Comparison of ENCODE assay signal across 15 mouse cellular contexts in the genomic region with DNA sequence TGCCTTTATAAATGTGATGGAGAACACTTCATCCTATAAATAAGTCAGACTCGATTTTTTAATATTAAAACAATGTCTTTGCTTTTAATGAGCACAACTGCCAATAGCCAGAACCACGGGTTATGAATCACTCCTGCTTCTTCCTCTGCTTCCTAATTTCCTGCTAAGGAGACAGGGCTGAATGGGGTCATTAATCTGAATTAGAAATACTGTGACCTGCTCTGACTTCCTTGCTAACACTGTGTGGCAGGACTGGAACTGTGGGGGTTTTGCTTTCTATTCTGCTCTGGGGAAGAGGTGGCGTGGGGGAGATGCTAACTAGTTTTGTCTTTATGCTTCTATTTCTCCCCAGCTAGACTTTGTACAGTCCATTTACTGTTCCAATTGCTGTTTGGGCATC.
"Had no signal": no experiment of that assay in that cellular context is flagged by ENCODE, and none has a peak within 500 bp of the region (broad histone marks: within the 10 kb centered on the region; RNA-seq: fewer than 3 reads in every experiment).

No protein-coding gene starts in this region.

- H3K36me3 ChIP-seq: limb, embryonic 15.5 days; liver, embryonic 12.5 days; midbrain, embryonic 10.5 days; neural tube, embryonic 13.5 days had no signal

- DNase-seq: kidney, postnatal 10 days; layer of hippocampus, adult 9-11 months; layer of hippocampus, postnatal 36 days; lung, embryonic 14.5 days; lung, postnatal 10 days; lung, postnatal 4 days; midbrain, embryonic 14.5 days; right cerebral cortex, postnatal 4 days; spleen, adult 18-20 months; thymus, adult 18-20 months; thymus, postnatal 14 days had no signal

- H3K4me2 ChIP-seq: limb, embryonic 15.5 days; liver, embryonic 12.5 days; lung, embryonic 14.5 days; neural tube, embryonic 13.5 days had no signal

- H3K27me3 ChIP-seq: limb, embryonic 15.5 days; liver, embryonic 12.5 days; neural tube, embryonic 13.5 days had no signal

- H3K9ac ChIP-seq: limb, embryonic 15.5 days; liver, embryonic 12.5 days; lung, embryonic 14.5 days; neural tube, embryonic 13.5 days had no signal

- H3K9me3 ChIP-seq: limb, embryonic 15.5 days; liver, embryonic 12.5 days; midbrain, embryonic 10.5 days; neural tube, embryonic 13.5 days had no signal

- ATAC-seq: liver, embryonic 12.5 days had no signal

- H3K27ac ChIP-seq: limb, embryonic 15.5 days; liver, embryonic 12.5 days; midbrain, embryonic 10.5 days; neural tube, embryonic 13.5 days had no signal

- H3K4me3 ChIP-seq: limb, embryonic 15.5 days; liver, embryonic 12.5 days; midbrain, embryonic 10.5 days; neural tube, embryonic 13.5 days had no signal

- H3K4me1 ChIP-seq: limb, embryonic 15.5 days; liver, embryonic 12.5 days; neural tube, embryonic 13.5 days had no signal
